In the genomic region with DNA sequence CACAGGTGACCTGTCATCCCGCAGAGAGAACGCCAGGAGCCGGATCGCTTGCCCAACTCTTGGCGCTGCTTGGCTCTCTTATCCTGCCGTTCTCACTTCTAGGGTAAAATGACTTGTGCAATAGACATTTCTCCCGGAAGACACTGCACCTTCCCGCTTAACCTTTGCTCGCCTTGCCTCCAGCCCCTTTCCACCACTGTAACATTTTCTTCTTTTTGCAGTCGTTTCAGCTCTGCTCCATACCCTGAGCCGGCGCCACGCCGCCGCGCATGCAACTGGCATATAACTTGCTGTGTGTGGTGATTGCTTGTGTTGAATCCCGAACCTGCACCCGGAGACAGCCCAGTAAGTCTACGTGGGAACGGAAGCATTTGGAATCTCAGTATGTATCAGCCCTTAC, we compare ENCODE assay signal across 8 mouse cellular contexts. TPM values are rescaled to one million over a fixed set of nuclear protein-coding genes. Genes with fewer than 3 reads are reported as not detected.
DNase-seq lines count a peak whose midpoint lies in the region; ATAC-seq lines count a peak whose summit lies in the region.

No protein-coding gene starts in this region.

- H3K9me3 ChIP-seq in hindbrain, embryonic 11.5 days (ENCODE audit: control insufficient read depth, low read length): no peaks in the 10 kb centered on the region

- no peaks in the 10 kb centered on the region for H3K4me1 ChIP-seq in hindbrain, embryonic 11.5 days (replicated peaks; ENCODE audit: control insufficient read depth, insufficient read depth, low read length)

- 1% methylated on average over 20 of the region's 20 CpGs for WGBS in hindbrain, embryonic 11.5 days

- H3K27ac ChIP-seq in hindbrain, embryonic 11.5 days (ENCODE audit: low read depth, low read length): no peak overlapping the region

- no peaks in the 10 kb centered on the region for H3K36me3 ChIP-seq in hindbrain, embryonic 11.5 days (ENCODE audit: control insufficient read depth, insufficient read depth, low read length)

- DNase-seq in embryo, embryonic 10.5 days (ENCODE audit: low spot score): peak; percentile 21
- DNase-seq in embryo, embryonic 11 days: no peak
- DNase-seq in urinary bladder, postnatal 25 days (ENCODE audit: low spot score): peak; percentile 16
- no peak for DNase-seq in urinary bladder, adult 2 months (ENCODE audit: low spot score)
- no peak for DNase-seq in hindbrain, embryonic 11.5 days (ENCODE audit: low spot score)
- DNase-seq in lung, postnatal 14 days: peak; percentile 12
- DNase-seq in testis, postnatal 10 days (ENCODE audit: low spot score): peak; percentile 46
- no peak for DNase-seq in layer of hippocampus, adult 18-20 months (ENCODE audit: low spot score in 2 of 2)

- H3K27me3 ChIP-seq in hindbrain, embryonic 11.5 days (ENCODE audit: control insufficient read depth, insufficient read depth, low read length): no peaks in the 10 kb centered on the region

- H3K4me2 ChIP-seq in hindbrain, embryonic 11.5 days (replicated peaks; ENCODE audit: low read depth, low read length): peak overlapping the region; percentile 95

- H3K4me3 ChIP-seq in hindbrain, embryonic 11.5 days (ENCODE audit: low read depth, low read length): peak overlapping the region; percentile 81

- peak; percentile 43 for ATAC-seq in hindbrain, embryonic 11.5 days (ENCODE audit: low FRiP score)

- peak overlapping the region; percentile 64 for H3K9ac ChIP-seq in hindbrain, embryonic 11.5 days (ENCODE audit: low read depth, low read length)

RNA-seq across cellular contexts. Expression of gene Stat1, which starts 0.5 kb away (rescaled TPM):
- polyA plus RNA-seq in urinary bladder, adult 2 months (2012; rRNA removed): 48.7 and 93.5 TPM in 2 replicates
- polyA plus RNA-seq in hindbrain, embryonic 11.5 days (2014; fragmentation: Nextera tagmentation; extraction: Ambion mirVana): 18.0 and 20.1 TPM in 2 replicates
- total RNA-seq in layer of hippocampus, adult 18-20 months (2021): 10 to 100 TPM; 22.0 to 23.5 TPM

Comparison
In these comparisons a context has a peak if more than half of its experiments do, and no peak if none do; other contexts are left out.
1. DNase-seq: peak in embryo, embryonic 10.5 days (single experiment), urinary bladder, postnatal 25 days (single experiment), lung, postnatal 14 days (single experiment) and testis, postnatal 10 days (single experiment); none in embryo, embryonic 11 days (single experiment), urinary bladder, adult 2 months (single experiment), hindbrain, embryonic 11.5 days (single experiment) and layer of hippocampus, adult 18-20 months (0 of 2).